Mouse (Mus musculus) hindbrain, embryonic 14.5 days (tissue): ENCODE measurements around the gene Ank. TPM values are rescaled to one million over a fixed set of nuclear protein-coding genes. Genes with fewer than 3 reads are reported as not detected.

ENCODE experiments used
- ATAC-seq: fragments of 200-750 bp; cut with Nextera tagmentation; 2 replicates; pipeline ENCODE4 v1.8.0; 2017; ENCODE audit warnings: moderate number of reproducible peaks, mild to moderate bottlenecking, moderate TSS enrichment, moderate library complexity; ENCODE audit not compliant: low FRiP score
- DNase-seq: peaks from one replicate; pipeline ENCODE4 v3.0.0-alpha.2; 2015; ENCODE audit warnings: low spot score
- H3K27ac ChIP-seq: fragments of 300-500 bp; sonication (generic); 2 replicates; pipeline ENCODE4 v1.5.1; 2014; ENCODE audit warnings: mild to moderate bottlenecking, moderate library complexity
- H3K27me3 ChIP-seq: fragments of 300-500 bp; sonication (generic); 2 replicates; pipeline ENCODE4 v1.6.1; 2014; ENCODE audit warnings: mild to moderate bottlenecking, low read length, mixed read lengths; ENCODE audit not compliant: control insufficient read depth, insufficient read depth
- H3K36me3 ChIP-seq: fragments of 300-500 bp; sonication (generic); replicated peaks from 2 replicates; pipeline ENCODE4 v1.6.1; 2014; ENCODE audit not compliant: control insufficient read depth, insufficient read depth
- H3K4me1 ChIP-seq: fragments of 300-500 bp; sonication (generic); replicated peaks from 2 replicates; pipeline ENCODE4 v1.6.1; 2014; ENCODE audit warnings: antibody characterized with exemption, low read length, mixed read lengths; ENCODE audit not compliant: control insufficient read depth, insufficient read depth
- H3K4me2 ChIP-seq: fragments of 300-500 bp; sonication (generic); replicated peaks from 2 replicates; pipeline ENCODE4 v1.6.1; 2014; ENCODE audit warnings: mild to moderate bottlenecking, moderate library complexity
- H3K4me3 ChIP-seq: fragments of 300-500 bp; sonication (generic); replicated peaks from 2 replicates; pipeline ENCODE4 v1.5.1; 2014; ENCODE audit warnings: mild to moderate bottlenecking, low read length
- H3K9ac ChIP-seq: fragments of 300-500 bp; sonication (generic); 2 replicates; pipeline ENCODE4 v1.6.1; 2014
- H3K9me3 ChIP-seq: fragments of 300-500 bp; sonication (generic); 2 replicates; pipeline ENCODE4 v1.6.1; 2016; ENCODE audit warnings: low read length; ENCODE audit not compliant: control insufficient read depth
- WGBS: fragments of 180-500 bp; shearing (Covaris S2); extraction: QIAGEN DNeasy Blood & Tissue Kit; methylation state at CpG from one replicate; pipeline ENCODE4 v1.1.7; 2014; 5-methylcytosine and 5-hydroxymethylcytosine counted together
- polyA plus RNA-seq: library from polyadenylated mRNA; unstranded; fragments of >200 nt; fragmentation: Nextera tagmentation; extraction: Ambion mirVana; gene quantifications from 2 replicates; pipeline ENCODE4 v1.2.1, GENCODE M21; 2014

The Ank gene
- polyA plus RNA-seq, 1 experiment from 2014 or later = 18.6 TPM

GRCm38 (mm10) chr15:27581640-27582039 is 115.2 kb downstream of the Ank start:
- no peaks in the 10 kb centered on the region for H3K27me3 ChIP-seq
- no peaks in the 10 kb centered on the region for H3K9me3 ChIP-seq
- no peak for DNase-seq
- 11% methylated on average over 3 of the region's 3 CpGs for WGBS
- no peak overlapping the region for H3K9ac ChIP-seq
- no peak overlapping the region for H3K4me3 ChIP-seq
- H3K4me2 ChIP-seq = no peak overlapping the region
- H3K27ac ChIP-seq = no peak overlapping the region
- H3K36me3 ChIP-seq = peaks cover 14% of the 10 kb centered on the region; the same call in 1 of the 2 replicates
- ATAC-seq = peak; percentile 61
- 0 out of 2 replicates have a peak, but pooled peaks cover 9% of the 10 kb centered on the region for H3K4me1 ChIP-seq

GRCm38 (mm10) chr15:27582428-27582827 is 116.0 kb downstream of the Ank start:
- Histone ChIP-seq H3K9me3 (no peaks in the 10 kb centered on the region), H3K4me2 (no peak overlapping the region), H3K9ac (no peak overlapping the region), H3K27me3 (no peaks in the 10 kb centered on the region), H3K27ac (no peak overlapping the region), H3K36me3 (peaks cover 12% of the 10 kb centered on the region; the same call in 1 of the 2 replicates), H3K4me1 (0 out of 2 replicates have a peak, but pooled peaks cover 9% of the 10 kb centered on the region), H3K4me3 (no peak overlapping the region)
- WGBS = 85% methylated on average over 3 of the region's 3 CpGs
- DNase-seq = no peak
- no peak for ATAC-seq

- no peak overlapping the region for H3K9ac ChIP-seq
- 78% methylated on average over 4 of the region's 4 CpGs for WGBS
- no peaks in the 10 kb centered on the region for H3K27me3 ChIP-seq
- H3K36me3 ChIP-seq = peaks cover 12% of the 10 kb centered on the region; the same call in 1 of the 2 replicates
- H3K4me3 ChIP-seq = no peak overlapping the region
- ATAC-seq (no peak), DNase-seq (no peak)
- H3K9me3 ChIP-seq = no peaks in the 10 kb centered on the region
- H3K4me1 ChIP-seq = 0 out of 2 replicates have a peak, but pooled peaks cover 9% of the 10 kb centered on the region
- H3K27ac ChIP-seq = no peak overlapping the region
- H3K4me2 ChIP-seq = no peak overlapping the region
Measured at GRCm38 (mm10) chr15:27583042-27583441, 116.6 kb downstream of the Ank start.

- H3K27me3 ChIP-seq = no peaks in the 10 kb centered on the region
- WGBS = 96% methylated on average over 6 of the region's 6 CpGs
- DNase-seq (no peak), ATAC-seq (no peak)
- H3K4me1 ChIP-seq = 0 out of 2 replicates have a peak, but pooled peaks cover 9% of the 10 kb centered on the region
- H3K9me3 ChIP-seq = no peaks in the 10 kb centered on the region
- no peak overlapping the region for H3K4me2 ChIP-seq
- H3K27ac ChIP-seq = no peak overlapping the region
- H3K9ac ChIP-seq = no peak overlapping the region
- no peak overlapping the region for H3K4me3 ChIP-seq
- peaks cover 12% of the 10 kb centered on the region; the same call in 1 of the 2 replicates for H3K36me3 ChIP-seq
Measured at GRCm38 (mm10) chr15:27583620-27584019, 117.1 kb downstream of the Ank start.

GRCm38 (mm10) chr15:27585466-27586092 is 119.1 kb downstream of the Ank start:
- Histone ChIP-seq H3K9ac (no peak overlapping the region), H3K36me3 (peaks cover 13% of the 10 kb centered on the region), H3K4me2 (no peak overlapping the region), H3K4me1 (0 out of 2 replicates have a peak, but pooled peaks cover 9% of the 10 kb centered on the region), H3K27ac (no peak overlapping the region), H3K4me3 (no peak overlapping the region), H3K9me3 (no peaks in the 10 kb centered on the region), H3K27me3 (no peaks in the 10 kb centered on the region)
- 84% methylated on average over 4 of the region's 4 CpGs for WGBS
- no peak for ATAC-seq
- DNase-seq = no peak

- no peak for ATAC-seq
- H3K27me3 ChIP-seq = no peaks in the 10 kb centered on the region
- H3K27ac ChIP-seq = no peak overlapping the region
- H3K4me2 ChIP-seq = no peak overlapping the region
- H3K4me1 ChIP-seq = 0 out of 2 replicates have a peak, but pooled peaks cover 7% of the 10 kb centered on the region
- H3K36me3 ChIP-seq = peaks cover 19% of the 10 kb centered on the region
- 90% methylated on average over 5 of the region's 5 CpGs for WGBS
- DNase-seq = no peak
- H3K4me3 ChIP-seq = no peak overlapping the region
- no peaks in the 10 kb centered on the region for H3K9me3 ChIP-seq
- no peak overlapping the region for H3K9ac ChIP-seq
Measured at GRCm38 (mm10) chr15:27586093-27586480, 119.6 kb downstream of the Ank start.

GRCm38 (mm10) chr15:27588087-27588826 is 121.8 kb downstream of the Ank start:
- ATAC-seq = no peak
- no peak overlapping the region for H3K4me2 ChIP-seq
- H3K27me3 ChIP-seq = no peaks in the 10 kb centered on the region
- no peak overlapping the region for H3K27ac ChIP-seq
- peaks cover 31% of the 10 kb centered on the region for H3K36me3 ChIP-seq
- no peak overlapping the region for H3K9ac ChIP-seq
- H3K9me3 ChIP-seq = no peaks in the 10 kb centered on the region
- no peak overlapping the region for H3K4me3 ChIP-seq
- no peak for DNase-seq
- no peaks in the 10 kb centered on the region for H3K4me1 ChIP-seq
- WGBS = 64% methylated on average over 14 of the region's 14 CpGs

GRCm38 (mm10) chr15:27590812-27591211 is 124.3 kb downstream of the Ank start:
- ATAC-seq (no peak), DNase-seq (no peak)
- WGBS = 97% methylated on average over 9 of the region's 9 CpGs
- Histone ChIP-seq H3K4me1 (no peaks in the 10 kb centered on the region), H3K36me3 (peaks cover 34% of the 10 kb centered on the region), H3K27me3 (no peaks in the 10 kb centered on the region), H3K9me3 (no peaks in the 10 kb centered on the region), H3K4me2 (no peak overlapping the region), H3K4me3 (no peak overlapping the region), H3K9ac (no peak overlapping the region), H3K27ac (no peak overlapping the region)

GRCm38 (mm10) chr15:27592620-27593320 is 126.3 kb downstream of the Ank start:
- Histone ChIP-seq H3K4me1 (no peaks in the 10 kb centered on the region), H3K9me3 (no peaks in the 10 kb centered on the region), H3K27ac (no peak overlapping the region), H3K36me3 (peaks cover 34% of the 10 kb centered on the region), H3K27me3 (no peaks in the 10 kb centered on the region), H3K4me2 (no peak overlapping the region), H3K9ac (no peak overlapping the region), H3K4me3 (no peak overlapping the region)
- DNase-seq (no peak), ATAC-seq (no peak)
- WGBS = 87% methylated on average over 19 of the region's 19 CpGs
